Mouse (Mus musculus) hindbrain, embryonic 13.5 days (tissue): ENCODE measurements at regions not wholly inside any gene's neighbourhood (a gene's known extent, or its start where the extent isn't known, plus 50 kb on each side); places are given as distances from the start of the nearest gene placed in this dataset.

ENCODE experiments used
- ATAC-seq: fragments of 200-750 bp; cut with Nextera tagmentation; 2 replicates; pipeline ENCODE4 v1.8.0; 2017; ENCODE audit warnings: moderate TSS enrichment; ENCODE audit not compliant: low FRiP score
- H3K27ac ChIP-seq: fragments of 300-500 bp; sonication (generic); 2 replicates; pipeline ENCODE4 v1.5.1; 2015; ENCODE audit warnings: inconsistent platforms, mild to moderate bottlenecking, moderate library complexity
- H3K27me3 ChIP-seq: fragments of 300-500 bp; sonication (generic); 2 replicates; pipeline ENCODE4 v1.6.1; 2015; ENCODE audit warnings: mild to moderate bottlenecking, inconsistent platforms
- H3K36me3 ChIP-seq: fragments of 300-500 bp; sonication (generic); 2 replicates; pipeline ENCODE4 v1.6.1; 2015; ENCODE audit warnings: mild to moderate bottlenecking, inconsistent platforms
- H3K4me1 ChIP-seq: fragments of 300-500 bp; sonication (generic); replicated peaks from 2 replicates; pipeline ENCODE4 v1.6.1; 2015; ENCODE audit warnings: inconsistent platforms
- H3K4me2 ChIP-seq: fragments of 300-500 bp; sonication (generic); 2 replicates; pipeline ENCODE4 v1.6.1; 2015; ENCODE audit warnings: inconsistent platforms, mild to moderate bottlenecking, moderate library complexity
- H3K4me3 ChIP-seq: fragments of 300-500 bp; sonication (generic); 2 replicates; pipeline ENCODE4 v1.5.1; 2015; ENCODE audit warnings: mild to moderate bottlenecking, inconsistent platforms
- H3K9ac ChIP-seq: fragments of 300-500 bp; sonication (generic); 2 replicates; pipeline ENCODE4 v1.6.1; 2015; ENCODE audit warnings: mild to moderate bottlenecking, inconsistent platforms
- H3K9me3 ChIP-seq: fragments of 300-500 bp; sonication (generic); 2 replicates; pipeline ENCODE4 v1.6.1; 2016; ENCODE audit warnings: inconsistent platforms
- WGBS: fragments of 180-500 bp; shearing (Covaris S2); methylation state at CpG from one replicate; pipeline ENCODE4 v1.1.7; 2015; 5-methylcytosine and 5-hydroxymethylcytosine counted together

- Histone ChIP-seq H3K9ac (no peak overlapping the region), H3K4me1 (0 out of 2 replicates have a peak, but pooled peaks cover 3% of the 10 kb centered on the region), H3K9me3 (no peaks in the 10 kb centered on the region), H3K27ac (no peak overlapping the region), H3K27me3 (no peaks in the 10 kb centered on the region), H3K4me3 (no peak overlapping the region), H3K4me2 (no peak overlapping the region), H3K36me3 (no peaks in the 10 kb centered on the region)
- ATAC-seq: no peak
- 75% methylated on average over 11 of the region's 11 CpGs for WGBS
Observed at GRCm38 (mm10) chr2:167878255-167878865, 53.5 kb upstream of the Ptpn1 start.

- no peak overlapping the region for H3K9ac ChIP-seq
- no peaks in the 10 kb centered on the region for H3K36me3 ChIP-seq
- H3K4me1 ChIP-seq: 0 out of 2 replicates have a peak, but pooled peaks cover 3% of the 10 kb centered on the region
- no peaks in the 10 kb centered on the region for H3K9me3 ChIP-seq
- no peak overlapping the region for H3K4me3 ChIP-seq
- 53% methylated on average over 10 of the region's 11 CpGs for WGBS
- no peak for ATAC-seq
- no peaks in the 10 kb centered on the region for H3K27me3 ChIP-seq
- no peak overlapping the region for H3K4me2 ChIP-seq
- H3K27ac ChIP-seq: no peak overlapping the region
Observed at GRCm38 (mm10) chr2:167877254-167877870, 54.5 kb upstream of the Ptpn1 start.

- Histone ChIP-seq H3K36me3 (no peaks in the 10 kb centered on the region), H3K4me2 (no peak overlapping the region), H3K9ac (no peak overlapping the region), H3K9me3 (no peaks in the 10 kb centered on the region), H3K4me1 (no peaks in the 10 kb centered on the region), H3K27me3 (no peaks in the 10 kb centered on the region), H3K4me3 (no peak overlapping the region), H3K27ac (no peak overlapping the region)
- WGBS: 92% methylated on average over 4 of the region's 4 CpGs
- no peak for ATAC-seq
Observed at GRCm38 (mm10) chr2:167872507-167872906, 59.4 kb upstream of the Ptpn1 start.

DNA sequence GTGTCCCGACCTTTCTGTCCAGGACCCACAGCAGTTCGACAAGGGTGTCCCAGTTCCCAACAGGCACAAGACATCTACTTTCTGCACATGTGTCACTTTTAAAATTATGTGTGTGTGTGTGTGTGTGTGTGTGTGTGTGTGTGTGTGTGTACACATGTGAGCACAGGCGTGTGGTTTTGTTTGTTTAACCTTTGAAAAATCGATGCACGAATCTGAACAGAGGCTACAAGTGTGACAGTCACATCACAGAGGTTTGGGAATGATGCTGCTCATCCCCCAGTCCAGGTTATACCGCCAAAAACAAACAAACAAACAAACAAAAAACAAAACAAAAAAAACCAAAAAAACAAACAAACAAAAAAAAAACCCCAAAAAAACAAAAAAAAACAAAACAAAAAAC lies 61.7 kb upstream of the Ptpn1 start:
- H3K4me1 ChIP-seq: peaks cover 12% of the 10 kb centered on the region
- ATAC-seq: no peak
- no peak overlapping the region for H3K4me3 ChIP-seq
- WGBS: 89% methylated on average over 6 of the region's 6 CpGs
- H3K27ac ChIP-seq: no peak overlapping the region
- H3K9ac ChIP-seq: no peak overlapping the region
- H3K27me3 ChIP-seq: no peaks in the 10 kb centered on the region
- H3K9me3 ChIP-seq: no peaks in the 10 kb centered on the region
- no peak overlapping the region for H3K4me2 ChIP-seq
- H3K36me3 ChIP-seq: no peaks in the 10 kb centered on the region

DNA sequence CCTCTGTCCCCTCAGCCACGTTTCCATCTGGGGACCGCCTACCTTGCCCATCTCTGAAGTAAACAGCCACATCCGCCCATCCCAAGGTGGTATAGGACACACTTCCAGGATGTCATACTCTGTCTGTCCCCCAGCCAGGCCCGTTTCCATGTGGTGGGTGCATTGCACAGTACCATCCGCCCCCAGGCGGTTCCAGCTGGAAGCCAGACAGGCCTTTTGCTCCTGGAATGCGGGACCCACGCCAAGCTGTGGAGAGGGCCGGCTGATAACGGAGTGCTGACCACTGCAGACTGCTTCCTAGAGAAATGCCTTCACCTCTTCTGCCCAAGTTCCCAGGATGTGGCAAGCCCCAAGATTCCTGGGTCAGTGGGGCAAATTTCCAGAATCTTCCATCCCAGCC lies 65.1 kb upstream of the Ptpn1 start:
- no peak overlapping the region for H3K9ac ChIP-seq
- no peaks in the 10 kb centered on the region for H3K36me3 ChIP-seq
- H3K9me3 ChIP-seq: no peaks in the 10 kb centered on the region
- 70% methylated on average over 10 of the region's 10 CpGs for WGBS
- ATAC-seq: no peak
- no peak overlapping the region for H3K4me2 ChIP-seq
- no peak overlapping the region for H3K4me3 ChIP-seq
- H3K27ac ChIP-seq: no peak overlapping the region
- no peaks in the 10 kb centered on the region for H3K27me3 ChIP-seq
- H3K4me1 ChIP-seq: peaks cover 12% of the 10 kb centered on the region

DNA sequence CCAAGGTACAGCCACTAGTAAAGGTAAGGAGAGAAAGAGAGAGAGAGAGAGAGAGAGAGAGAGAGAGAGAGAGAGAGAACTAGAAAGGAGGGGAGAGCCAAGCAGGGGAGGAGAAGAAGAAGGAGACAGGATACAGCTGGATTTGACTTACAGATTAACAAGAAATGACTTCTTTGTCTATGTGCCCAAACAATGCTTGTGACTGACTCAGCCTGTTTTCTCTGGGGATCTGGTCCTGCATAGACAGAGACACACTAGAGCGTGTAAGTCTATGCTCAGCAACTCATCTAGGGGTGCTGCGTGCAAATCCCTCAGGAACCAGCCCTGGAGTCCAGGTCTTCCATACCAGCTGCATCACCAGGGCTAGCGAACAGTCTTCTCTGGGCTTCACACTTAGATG lies 66.3 kb upstream of the Ptpn1 start:
- 84% methylated on average over 3 of the region's 3 CpGs for WGBS
- Histone ChIP-seq H3K36me3 (no peaks in the 10 kb centered on the region), H3K4me2 (no peak overlapping the region), H3K4me3 (no peak overlapping the region), H3K9ac (no peak overlapping the region), H3K27me3 (no peaks in the 10 kb centered on the region), H3K9me3 (no peaks in the 10 kb centered on the region), H3K27ac (no peak overlapping the region), H3K4me1 (peaks cover 18% of the 10 kb centered on the region)
- ATAC-seq: no peak

DNA sequence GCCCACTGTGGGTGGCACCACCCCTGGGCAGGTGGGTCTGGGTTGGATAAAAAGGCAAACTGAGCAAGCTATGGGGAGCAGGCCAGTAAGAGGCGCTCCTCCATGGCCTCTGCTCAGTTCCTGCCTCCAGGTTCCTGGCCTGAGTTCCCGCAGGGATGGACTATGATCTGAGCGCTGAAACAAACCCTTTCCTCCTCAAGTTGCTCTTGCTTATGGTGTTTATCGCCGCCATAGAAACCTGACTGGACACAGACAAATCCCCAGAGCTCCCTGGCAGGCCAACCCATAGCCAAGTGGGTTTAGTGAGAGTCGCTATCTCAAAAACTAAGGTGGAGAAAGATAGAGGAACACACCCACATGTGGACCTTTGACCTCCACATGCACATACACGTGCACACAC lies 67.2 kb upstream of the Ptpn1 start:
- H3K4me3 ChIP-seq: no peak overlapping the region
- H3K27ac ChIP-seq: no peak overlapping the region
- no peaks in the 10 kb centered on the region for H3K9me3 ChIP-seq
- no peaks in the 10 kb centered on the region for H3K36me3 ChIP-seq
- H3K4me2 ChIP-seq: no peak overlapping the region
- no peaks in the 10 kb centered on the region for H3K27me3 ChIP-seq
- no peak for ATAC-seq
- H3K4me1 ChIP-seq: peaks cover 26% of the 10 kb centered on the region
- 76% methylated on average over 7 of the region's 7 CpGs for WGBS
- no peak overlapping the region for H3K9ac ChIP-seq

DNA sequence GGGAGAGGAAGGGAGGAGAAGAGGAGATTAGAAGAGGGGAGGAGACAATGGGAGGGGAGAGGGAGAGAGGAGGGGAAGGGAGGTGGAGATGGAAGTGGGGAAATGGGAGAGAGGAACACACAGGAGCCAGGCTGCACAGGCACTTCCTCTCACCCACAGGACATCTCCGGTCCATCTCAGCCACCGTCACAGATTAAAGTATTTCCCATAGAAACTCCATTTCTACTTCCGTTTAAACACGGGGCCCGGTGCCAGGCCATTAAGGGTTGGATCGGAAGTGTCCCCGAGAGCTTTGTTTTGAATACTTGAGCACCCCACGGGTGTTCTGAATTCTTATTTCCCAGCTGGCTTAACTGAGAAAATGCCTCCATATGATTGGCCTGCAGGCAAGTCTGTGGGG lies 67.6 kb upstream of the Ptpn1 start:
- WGBS: 38% methylated on average over 8 of the region's 8 CpGs
- H3K36me3 ChIP-seq: no peaks in the 10 kb centered on the region
- H3K27ac ChIP-seq: no peak overlapping the region
- ATAC-seq: no peak
- no peaks in the 10 kb centered on the region for H3K27me3 ChIP-seq
- peaks cover 28% of the 10 kb centered on the region for H3K4me1 ChIP-seq
- no peak overlapping the region for H3K4me2 ChIP-seq
- no peak overlapping the region for H3K4me3 ChIP-seq
- no peaks in the 10 kb centered on the region for H3K9me3 ChIP-seq
- no peak overlapping the region for H3K9ac ChIP-seq

GRCm38 (mm10) chr2:167863616-167864015 lies 68.2 kb upstream of the Ptpn1 start:
- no peak overlapping the region for H3K27ac ChIP-seq
- whole genome bisulfite sequencing: 77% methylated on average over 6 of the region's 6 CpGs
- H3K9ac ChIP-seq: no peak overlapping the region
- H3K9me3 ChIP-seq: no peaks in the 10 kb centered on the region
- H3K4me1 ChIP-seq: peaks cover 28% of the 10 kb centered on the region
- H3K4me3 ChIP-seq: no peak overlapping the region
- H3K27me3 ChIP-seq: no peaks in the 10 kb centered on the region
- no peaks in the 10 kb centered on the region for H3K36me3 ChIP-seq
- no peak for ATAC-seq
- H3K4me2 ChIP-seq: no peak overlapping the region

GRCm38 (mm10) chr2:167861178-167861520 lies 70.7 kb upstream of the Ptpn1 start:
- 83% methylated on average over 2 of the region's 2 CpGs for WGBS
- Histone ChIP-seq H3K4me1 (peaks cover 17% of the 10 kb centered on the region), H3K27ac (no peak overlapping the region), H3K4me2 (no peak overlapping the region), H3K36me3 (no peaks in the 10 kb centered on the region), H3K4me3 (no peak overlapping the region), H3K9me3 (no peaks in the 10 kb centered on the region), H3K9ac (no peak overlapping the region), H3K27me3 (no peaks in the 10 kb centered on the region)
- ATAC-seq: no peak

DNA sequence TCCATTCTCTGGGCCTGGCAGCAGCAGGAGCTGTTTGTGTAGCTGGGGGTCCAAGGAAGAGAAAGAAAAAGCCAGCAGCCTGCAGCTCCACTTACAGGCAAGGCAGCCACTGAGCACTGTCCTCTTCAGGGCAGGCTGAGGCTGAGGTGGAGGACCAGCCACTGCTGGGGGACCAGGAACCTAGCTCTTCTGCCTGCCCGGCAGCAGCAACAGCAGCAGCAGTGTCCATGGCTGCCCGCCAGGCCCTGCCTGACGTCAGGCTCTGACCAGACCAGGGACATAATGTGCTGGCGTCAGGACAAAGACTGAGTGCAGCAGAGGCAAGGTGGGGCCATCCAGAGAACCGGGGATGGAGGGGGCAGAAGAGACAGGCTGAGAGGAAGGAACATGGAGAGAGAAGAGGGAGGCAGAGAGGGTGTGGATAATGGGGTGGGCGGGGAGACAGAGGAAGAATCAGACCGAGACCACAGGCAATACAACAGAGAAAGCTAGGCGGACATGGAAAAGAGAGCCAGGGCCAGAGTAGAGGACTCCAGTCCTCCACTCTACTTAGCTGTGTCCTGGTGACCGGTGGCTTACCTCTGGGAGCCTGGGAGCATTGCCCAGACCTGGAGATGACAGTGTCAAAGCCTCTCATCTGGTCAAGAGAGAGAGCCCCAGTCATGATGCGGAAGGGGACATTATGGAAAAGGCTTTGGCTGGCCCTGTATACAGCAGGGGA lies 71.2 kb upstream of the Ptpn1 start:
- Histone ChIP-seq H3K27me3 (no peaks in the 10 kb centered on the region), H3K36me3 (no peaks in the 10 kb centered on the region), H3K9ac (0 out of 2 replicates have a peak overlapping the region, but pooled peaks have one; percentile 15), H3K9me3 (no peaks in the 10 kb centered on the region), H3K4me2 (no peak overlapping the region), H3K4me3 (no peak overlapping the region), H3K27ac (no peak overlapping the region; the same call in 1 of the 2 replicates), H3K4me1 (peaks cover 16% of the 10 kb centered on the region)
- WGBS: 36% methylated on average over 10 of the region's 10 CpGs
- peak; percentile 57; the same call in 1 of the 2 replicates for ATAC-seq

DNA sequence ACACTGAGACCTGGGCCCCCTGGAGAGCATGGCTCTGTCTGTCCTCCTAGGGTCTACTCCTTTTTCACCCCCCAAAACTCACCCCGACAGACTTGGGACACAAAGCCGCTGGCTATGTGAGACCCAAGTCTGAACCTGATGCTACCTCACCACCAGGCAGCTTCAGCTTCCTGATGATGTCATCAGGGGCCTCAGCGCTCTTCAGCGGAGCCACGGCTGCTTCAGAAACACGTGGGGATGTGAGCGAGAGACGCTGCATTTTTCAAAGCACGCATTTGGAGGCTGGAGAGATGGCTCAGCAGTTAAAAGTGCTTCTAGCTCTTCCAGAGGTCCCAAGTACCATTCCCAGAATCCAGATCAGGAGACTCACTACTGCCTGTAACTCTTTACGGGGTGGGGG lies 72.3 kb upstream of the Ptpn1 start:
- no peak overlapping the region for H3K4me3 ChIP-seq
- H3K4me1 ChIP-seq: peaks cover 16% of the 10 kb centered on the region
- H3K27me3 ChIP-seq: no peaks in the 10 kb centered on the region
- no peaks in the 10 kb centered on the region for H3K36me3 ChIP-seq
- H3K27ac ChIP-seq: no peak overlapping the region
- H3K9ac ChIP-seq: no peak overlapping the region
- no peak for ATAC-seq
- 70% methylated on average over 10 of the region's 10 CpGs for WGBS
- H3K9me3 ChIP-seq: no peaks in the 10 kb centered on the region
- H3K4me2 ChIP-seq: no peak overlapping the region

DNA sequence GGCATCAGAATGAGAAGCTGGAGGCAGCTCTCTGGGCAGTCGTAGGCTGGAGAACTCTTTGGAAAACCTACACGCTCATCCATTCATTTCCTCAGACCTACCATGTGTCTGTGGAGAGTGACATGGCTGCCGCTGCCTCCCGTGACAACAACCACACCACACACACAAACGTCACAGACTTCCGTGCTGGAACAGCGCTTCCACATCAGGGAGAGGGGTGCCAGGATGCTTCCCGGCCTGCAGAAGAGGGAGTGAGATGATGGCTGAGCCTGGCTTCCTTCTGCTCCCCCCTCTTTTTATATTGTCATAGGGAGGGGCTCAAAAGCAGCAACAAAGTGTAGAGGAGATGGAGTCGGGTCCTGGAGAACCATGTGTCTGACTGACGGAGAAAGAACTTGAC lies 73.5 kb upstream of the Ptpn1 start:
- H3K27me3 ChIP-seq: no peaks in the 10 kb centered on the region
- 65% methylated on average over 10 of the region's 10 CpGs for WGBS

More for the DNA sequence above, 73.5 kb upstream of the Ptpn1 start:
- Histone ChIP-seq H3K27ac (no peak overlapping the region), H3K4me3 (no peak overlapping the region), H3K4me1 (peaks cover 16% of the 10 kb centered on the region), H3K9me3 (no peaks in the 10 kb centered on the region), H3K36me3 (no peaks in the 10 kb centered on the region), H3K4me2 (no peak overlapping the region), H3K9ac (no peak overlapping the region)
- no peak for ATAC-seq
